Mouse (Mus musculus): ENCODE results near the gene H2afb3. TPM values are rescaled to one million over a fixed set of nuclear protein-coding genes. Genes with fewer than 3 reads are reported as not detected.
"Not testable (repeated sequence)": the region's sequence is repeated elsewhere in the genome, so short reads cannot be mapped to it uniquely, and the experiment has no call there.

Gene H2afb3
- not detected in 2 replicates for polyA plus RNA-seq (2012; rRNA removed)

DNA sequence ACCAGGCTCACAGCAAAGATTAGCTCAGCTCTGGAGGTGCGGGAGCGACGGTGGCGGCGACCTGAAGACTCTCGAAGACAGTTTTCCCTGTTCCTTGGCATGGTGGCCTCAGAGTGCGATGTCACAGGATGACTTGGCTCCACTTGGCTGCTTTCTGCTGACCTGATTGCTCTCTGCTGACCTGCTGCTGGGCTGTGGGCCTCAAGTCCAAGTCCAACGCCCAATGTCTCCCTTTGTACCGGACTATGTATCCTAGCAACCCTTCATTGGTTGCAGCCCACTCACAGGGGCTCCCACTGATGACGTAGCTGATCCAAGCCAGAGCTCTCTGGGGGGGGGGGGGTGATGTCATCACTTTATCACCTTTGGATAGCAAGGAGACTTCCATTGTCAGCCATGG is at the start of gene H2afb3:
Gene H2afb3, minus strand, starts transcription at position 101 of the 400 bp plus-strand sequence.
- not testable (repeated sequence) for DNase-seq (ENCODE audit: low read depth)

DNA sequence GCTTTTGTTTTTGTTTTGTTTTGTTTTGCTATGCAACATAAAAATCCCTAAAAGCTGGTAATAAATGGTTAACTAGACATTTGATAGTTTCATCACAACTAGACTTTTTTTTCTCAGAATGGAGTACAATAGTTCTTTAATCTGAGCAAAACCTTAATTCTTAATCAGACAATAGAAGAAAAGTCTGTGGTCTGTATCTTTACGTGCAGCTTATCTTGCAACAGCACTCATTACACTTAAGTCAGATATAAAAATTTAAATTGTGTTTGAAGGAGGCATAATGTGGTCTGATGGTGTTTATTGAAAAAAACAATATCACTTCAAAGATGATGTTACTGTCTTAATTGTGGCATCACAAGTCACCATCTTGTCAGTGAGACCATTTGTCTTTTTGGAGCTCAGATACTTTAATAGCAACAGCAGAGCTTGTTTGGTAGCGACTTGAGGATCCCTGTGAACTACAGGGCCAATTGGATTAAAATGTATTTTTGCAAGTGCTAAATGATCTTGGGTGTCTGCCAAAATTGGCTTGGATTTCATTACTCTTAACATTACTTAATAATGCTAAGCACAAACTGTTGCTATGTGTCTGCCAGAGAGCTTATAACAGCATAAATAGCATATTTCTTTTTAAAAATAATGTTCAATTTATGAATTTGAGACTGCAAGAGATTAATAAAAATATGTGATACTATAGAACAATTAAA is 11.3 kb downstream of the H2afb3 start:
- TF ChIP-seq CTCF (IDR thresholded peaks at IDR 0.05; ENCODE audit: borderline replicate concordance, extremely low read depth, insufficient read depth, insufficient read length) (no peak), POLR2A (IDR thresholded peaks at IDR 0.05; ENCODE audit: borderline replicate concordance, extremely low read depth, insufficient read depth, insufficient read length, poor library complexity, severe bottlenecking) (no peak)
- peak; percentile 58 for DNase-seq (ENCODE audit: low read depth)

DNA sequence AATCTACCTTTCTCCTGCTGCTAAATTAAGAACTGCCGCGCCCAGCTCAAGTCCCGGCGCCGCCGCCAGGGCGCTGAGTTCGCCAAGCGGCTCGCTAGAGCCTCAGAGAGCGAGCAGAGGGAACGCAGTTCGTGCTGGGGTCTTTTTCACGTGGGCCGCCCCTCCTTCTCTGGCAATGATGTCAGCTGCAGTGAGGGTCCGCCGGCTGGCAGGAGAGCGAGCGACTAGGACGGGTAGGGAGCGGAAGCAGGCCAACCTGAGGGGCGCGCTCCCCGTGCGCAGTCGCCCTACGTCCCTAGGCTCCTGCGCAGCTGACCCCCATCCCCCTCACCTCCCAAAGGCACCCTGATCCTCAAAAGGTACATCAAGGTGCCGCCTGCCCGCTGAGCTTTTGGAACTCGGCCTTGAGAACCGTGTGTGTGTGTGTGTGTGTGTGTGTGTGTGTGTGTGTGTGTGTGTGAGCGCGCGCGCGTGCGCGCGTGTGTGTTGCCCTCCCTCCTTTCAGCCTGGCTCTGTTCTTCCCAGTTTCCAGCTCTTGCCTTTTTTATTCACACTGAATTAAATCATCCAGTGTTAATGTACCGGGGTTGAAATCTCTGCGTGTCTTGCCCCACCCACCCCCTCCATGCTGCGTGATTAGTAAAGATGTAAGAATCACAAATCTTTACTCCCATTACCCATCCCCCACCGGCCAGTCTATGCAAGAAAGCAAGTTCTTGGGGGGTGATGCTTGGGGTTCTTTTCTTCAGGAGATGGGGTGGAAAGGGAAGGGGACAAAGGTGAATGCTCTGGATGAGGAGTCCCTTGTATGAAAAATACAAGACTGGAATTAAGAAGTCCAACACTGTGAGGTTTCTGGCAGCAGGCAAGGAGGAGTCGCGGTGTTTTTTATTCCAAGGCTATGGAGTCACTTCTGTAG is 19.8 kb downstream of the H2afb3 start:
- peak; percentile 91 for DNase-seq (ENCODE audit: low read depth)
- TF ChIP-seq POLR2A (IDR thresholded peaks at IDR 0.05; ENCODE audit: borderline replicate concordance, extremely low read depth, insufficient read depth, insufficient read length, poor library complexity, severe bottlenecking), result no peak
- TF ChIP-seq CTCF (IDR thresholded peaks at IDR 0.05; ENCODE audit: borderline replicate concordance, extremely low read depth, insufficient read depth, insufficient read length), result peak; percentile 41; the same call in 1 of the 2 replicates

DNA sequence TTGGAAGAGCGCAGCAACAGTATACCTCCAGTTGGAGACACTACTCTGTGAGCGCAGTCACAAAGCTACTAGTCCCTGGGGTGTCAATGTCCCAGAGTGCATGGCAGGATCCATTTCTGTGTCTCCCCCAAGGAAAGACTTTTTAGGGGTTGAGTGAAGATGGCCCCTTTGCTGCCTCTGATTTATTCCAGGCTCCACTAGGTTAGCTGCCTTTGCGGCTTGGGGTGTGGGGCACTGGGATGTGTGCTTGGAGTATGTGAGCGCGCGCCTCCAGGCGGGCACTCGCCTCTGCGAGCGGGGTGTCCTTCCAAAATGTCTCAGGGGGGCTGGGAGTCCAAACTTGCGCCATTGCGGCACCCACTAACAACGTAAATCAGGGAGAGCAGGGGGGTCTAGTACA is 21.2 kb downstream of the H2afb3 start:
- peak; percentile 53 for DNase-seq (ENCODE audit: low read depth)
- TF ChIP-seq CTCF (IDR thresholded peaks at IDR 0.05; ENCODE audit: borderline replicate concordance, extremely low read depth, insufficient read depth, insufficient read length), result no peak
- TF ChIP-seq POLR2A (IDR thresholded peaks at IDR 0.05; ENCODE audit: borderline replicate concordance, extremely low read depth, insufficient read depth, insufficient read length, poor library complexity, severe bottlenecking), result no peak

DNA sequence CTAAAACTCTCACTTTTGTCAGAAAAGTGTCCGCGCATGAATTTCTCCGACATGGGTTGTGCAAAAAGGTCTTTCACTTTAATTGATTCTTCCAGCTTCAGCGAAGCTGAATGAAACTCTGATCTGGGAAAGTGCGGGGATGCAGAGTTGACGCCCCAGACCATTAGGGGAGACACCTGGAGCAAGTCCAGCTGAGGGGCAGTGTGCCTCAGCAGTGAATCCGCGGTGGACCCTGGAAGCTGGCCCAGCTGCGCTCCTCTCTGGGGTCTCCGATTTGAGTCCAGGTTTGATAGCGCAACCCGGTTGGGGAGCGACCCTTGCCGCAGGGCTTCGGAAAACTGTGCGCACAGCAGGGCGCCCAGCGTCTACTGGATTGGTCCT is 22.0 kb downstream of the H2afb3 start:
- DNase-seq (ENCODE audit: low read depth), result peak; percentile 27
- TF ChIP-seq CTCF (IDR thresholded peaks at IDR 0.05; ENCODE audit: borderline replicate concordance, extremely low read depth, insufficient read depth, insufficient read length), result no peak
- TF ChIP-seq POLR2A (IDR thresholded peaks at IDR 0.05; ENCODE audit: borderline replicate concordance, extremely low read depth, insufficient read depth, insufficient read length, poor library complexity, severe bottlenecking), result no peak

DNA sequence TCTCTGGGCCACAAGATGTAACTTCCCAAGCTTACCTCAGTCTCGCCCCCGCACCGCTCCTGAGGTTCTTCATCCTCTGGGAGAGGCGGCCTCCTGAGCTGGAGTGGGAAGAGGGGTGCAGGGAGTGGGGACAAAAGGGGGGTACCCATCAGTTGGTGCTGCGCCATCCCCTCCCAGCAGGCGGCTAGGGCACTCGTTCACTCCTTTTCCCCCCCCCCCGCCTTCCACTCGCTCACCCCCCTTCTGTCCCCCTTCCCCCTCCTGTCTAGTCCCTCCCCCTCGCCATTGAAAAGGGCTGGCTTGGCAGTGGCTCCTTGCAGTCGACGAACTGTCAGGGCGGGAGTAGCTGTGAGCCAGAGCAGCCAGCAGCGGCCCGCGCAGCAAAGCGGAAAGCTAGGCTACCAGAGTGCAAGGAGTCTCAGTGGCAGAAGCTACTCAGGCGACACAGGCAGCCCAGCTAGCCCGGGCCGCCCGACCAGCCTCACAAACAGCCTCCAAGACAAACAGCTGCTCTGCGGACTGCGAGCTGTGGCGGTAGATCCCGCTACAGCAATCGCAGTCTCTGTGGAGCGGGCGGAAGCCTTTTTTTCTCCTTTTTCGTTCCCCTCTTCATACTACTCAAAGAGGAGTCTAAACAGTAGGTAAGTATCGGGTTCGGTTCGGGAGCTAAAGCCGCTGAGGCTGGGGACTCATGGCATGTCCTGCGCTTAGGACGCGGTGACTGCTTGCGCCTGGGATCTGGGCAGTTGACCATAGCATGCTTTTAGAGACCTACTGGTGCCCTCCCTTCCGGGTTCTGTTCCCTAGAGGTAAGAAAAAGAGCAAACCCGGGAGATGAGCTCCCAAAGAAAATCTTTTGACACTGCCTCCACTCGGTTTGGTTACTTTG is 22.6 kb downstream of the H2afb3 start, which contains the start of gene Pcdh11x:
Gene Pcdh11x, plus strand, starts transcription at position 249 of the 889 bp plus-strand sequence.
- TF ChIP-seq POLR2A (IDR thresholded peaks at IDR 0.05; ENCODE audit: borderline replicate concordance, extremely low read depth, insufficient read depth, insufficient read length, poor library complexity, severe bottlenecking) (0 out of 2 replicates have a peak, but pooled peaks have one; percentile 20), CTCF (IDR thresholded peaks at IDR 0.05; ENCODE audit: borderline replicate concordance, extremely low read depth, insufficient read depth, insufficient read length) (no peak)
- peak; percentile 92 for DNase-seq (ENCODE audit: low read depth)

DNA sequence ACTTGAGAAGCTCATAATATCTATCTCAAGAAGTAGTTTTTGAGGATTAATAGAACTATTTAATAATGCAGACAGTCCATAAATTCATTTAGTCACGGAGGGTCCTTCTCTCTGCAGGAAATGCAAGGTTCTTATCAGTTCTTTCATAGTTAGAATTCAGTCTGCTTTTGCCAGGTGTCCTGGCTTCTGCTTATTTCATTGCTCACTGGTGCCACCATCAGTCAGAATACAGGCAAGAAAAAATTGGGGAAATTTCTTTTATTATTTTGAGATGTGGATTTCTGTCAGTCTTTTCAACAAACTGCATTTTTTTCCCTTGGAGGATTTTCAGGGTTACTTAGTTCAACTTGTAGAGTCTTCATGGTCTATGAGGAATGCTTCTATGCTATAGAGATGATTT is 25.4 kb downstream of the H2afb3 start:
- TF ChIP-seq CTCF (IDR thresholded peaks at IDR 0.05; ENCODE audit: borderline replicate concordance, extremely low read depth, insufficient read depth, insufficient read length) (peak; percentile 19; the same call in 1 of the 2 replicates), POLR2A (IDR thresholded peaks at IDR 0.05; ENCODE audit: borderline replicate concordance, extremely low read depth, insufficient read depth, insufficient read length, poor library complexity, severe bottlenecking) (no peak)
- DNase-seq (ENCODE audit: low read depth), result peak; percentile 50

DNA sequence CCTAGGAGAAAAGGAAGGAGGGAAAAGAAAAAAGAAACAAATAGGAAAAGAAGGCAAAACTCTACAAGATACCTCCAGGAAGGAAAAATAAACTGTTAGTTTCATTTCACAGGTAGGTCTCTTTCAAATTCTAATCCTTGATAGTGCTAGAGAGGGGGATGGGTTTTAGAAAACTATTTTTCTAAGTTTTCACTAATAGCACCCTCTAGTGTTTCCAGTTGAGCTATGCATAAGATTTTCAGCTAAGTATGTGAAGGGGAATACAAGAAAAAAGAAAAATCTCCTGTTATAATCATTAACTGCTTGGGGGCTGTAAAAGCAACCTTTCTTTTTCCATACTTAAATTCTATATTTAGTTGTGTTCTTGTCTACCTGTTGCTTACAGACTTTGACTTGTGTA is 27.4 kb downstream of the H2afb3 start:
- TF ChIP-seq POLR2A (IDR thresholded peaks at IDR 0.05; ENCODE audit: borderline replicate concordance, extremely low read depth, insufficient read depth, insufficient read length, poor library complexity, severe bottlenecking), result no peak
- no peak for TF ChIP-seq CTCF (IDR thresholded peaks at IDR 0.05; ENCODE audit: borderline replicate concordance, extremely low read depth, insufficient read depth, insufficient read length)
- peak; percentile 58 for DNase-seq (ENCODE audit: low read depth)

Other genes with a start within 250 kb of the H2afb3 start
- gene Pcdh11x, start 22.8 kb downstream of the H2afb3 start, polyA plus RNA-seq (2012; rRNA removed), result 6.7 and 11.4 TPM in 2 replicates